Mouse (Mus musculus): ENCODE data around the gene Mrpl43.

DNA sequence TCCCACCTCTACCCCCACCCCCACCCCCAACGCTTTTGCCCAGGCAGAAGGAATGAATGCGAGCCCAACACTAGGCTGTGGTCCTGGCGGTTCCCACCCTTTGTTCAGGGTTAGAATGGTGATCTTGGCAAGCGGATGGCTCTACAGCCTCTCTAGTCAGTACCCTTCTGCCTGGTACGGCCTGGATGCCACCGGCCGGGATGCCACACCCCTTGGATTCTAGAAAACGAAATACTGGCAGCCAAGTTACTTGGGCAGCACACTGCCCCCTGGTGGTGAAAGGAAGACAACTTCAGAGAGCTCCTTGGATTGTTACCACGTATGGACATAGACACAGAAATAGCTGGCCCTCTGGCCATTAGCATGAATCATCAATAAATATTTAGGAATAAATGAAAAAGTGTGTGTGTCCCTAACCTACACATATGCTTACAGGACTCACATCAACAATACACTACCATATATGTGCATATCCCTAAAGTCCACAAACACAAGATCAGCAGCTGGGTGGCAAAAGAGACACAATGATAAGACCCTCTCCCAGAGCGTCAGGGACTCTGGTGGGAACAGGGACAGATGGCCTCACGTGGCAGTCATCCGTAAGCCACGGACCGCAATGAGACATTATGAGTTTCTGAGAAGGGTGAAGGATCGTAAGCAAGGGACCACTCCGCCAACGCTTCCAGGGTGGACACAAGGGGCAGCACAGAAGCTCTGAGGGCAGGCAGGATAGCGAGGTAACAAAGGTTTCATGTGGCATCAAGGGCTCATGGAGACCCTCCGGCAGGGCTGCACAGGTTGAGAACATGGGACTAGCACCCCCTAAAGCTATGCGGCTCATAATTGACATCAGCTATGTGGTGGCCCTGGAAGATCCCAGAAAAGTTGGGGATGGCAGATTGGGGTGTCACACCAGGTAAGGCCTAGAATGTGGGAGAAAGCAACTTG, 24.8 kb upstream of the Mrpl43 start:
- TF ChIP-seq POLR2A (IDR thresholded peaks at IDR 0.05; ENCODE audit: low read depth, low read length) (no peak), CTCF (conservative IDR thresholded peaks at IDR 0.05; ENCODE audit: insufficient read depth, insufficient read length, low read depth, low read length) (peak; percentile 82)
